Mouse (Mus musculus) cerebellum, adult 18-20 months (tissue): ENCODE data around the gene P3h2.

Experiments
- DNase-seq, 2 experiments: peaks; one replicate each; pipeline ENCODE4 v3.0.0; 2021

P3h2 gene

DNA sequence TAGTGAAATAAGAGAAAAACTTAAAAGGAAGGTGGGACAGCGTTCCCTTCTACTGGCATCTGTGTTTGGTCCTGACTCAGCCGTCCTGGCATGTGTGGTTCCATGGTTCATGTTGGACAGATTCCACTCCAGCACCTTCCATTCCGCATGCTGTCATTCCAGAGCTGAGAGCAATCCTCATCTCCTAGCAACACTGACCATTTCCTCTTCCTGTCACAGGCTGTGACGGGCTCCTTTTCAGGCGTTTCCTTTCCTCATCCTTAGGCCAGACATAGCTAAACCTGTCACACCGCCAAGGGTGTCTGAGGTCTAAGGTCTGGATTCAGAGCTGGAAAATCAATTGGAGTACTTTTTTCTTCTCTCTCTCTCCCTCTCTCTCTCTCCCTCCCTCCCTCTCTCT, 40.5 kb downstream of the P3h2 start:
- DNase-seq = no peak

GRCm38 (mm10) chr16:26060239-26061085, 45.1 kb downstream of the P3h2 start:
- no peak for DNase-seq

GRCm38 (mm10) chr16:26053631-26054030, 52.0 kb downstream of the P3h2 start:
- no peak for DNase-seq

DNA sequence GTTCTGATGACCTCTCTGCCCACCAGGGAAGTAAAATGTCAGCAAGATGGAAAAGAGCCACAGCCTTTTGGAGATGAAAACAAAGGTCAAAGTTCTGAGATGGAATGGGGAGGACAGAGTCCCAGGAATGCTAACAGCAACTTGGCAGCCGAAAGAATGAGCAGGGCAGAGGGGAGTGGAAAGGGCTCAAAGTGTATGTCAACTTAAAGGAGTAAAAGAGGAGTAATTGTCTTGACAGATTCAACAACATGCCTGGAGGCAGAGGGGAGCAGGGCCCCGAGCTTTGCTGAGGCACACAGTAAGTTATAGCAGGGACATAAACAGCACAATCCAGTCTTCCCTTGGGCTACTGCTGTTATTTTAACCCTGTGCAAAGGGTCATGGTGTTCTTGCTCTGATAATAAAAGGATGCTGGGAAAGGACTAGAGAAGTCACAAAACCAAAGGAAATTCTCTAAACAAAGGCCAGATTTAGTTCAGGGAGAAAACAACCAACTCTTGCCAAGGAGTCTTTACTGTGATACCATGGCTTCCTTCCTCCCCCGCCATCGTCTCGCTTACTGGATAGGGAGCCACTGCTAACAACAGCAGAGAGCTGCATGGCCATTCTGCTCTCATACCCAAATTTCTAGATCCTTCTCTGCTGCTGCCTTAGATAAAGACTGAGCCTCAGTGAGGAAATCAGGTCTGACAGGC, 56.0 kb downstream of the P3h2 start:
- no peak for DNase-seq

- no peak for DNase-seq
These were observed 57.7 kb downstream of the P3h2 start for GRCm38 (mm10) chr16:26047870-26048269.

- DNase-seq = no peak
These were observed 58.2 kb downstream of the P3h2 start for GRCm38 (mm10) chr16:26047396-26047795.

GRCm38 (mm10) chr16:26041929-26042303, 63.7 kb downstream of the P3h2 start:
- DNase-seq = no peak

GRCm38 (mm10) chr16:26041021-26041928, 64.3 kb downstream of the P3h2 start:
- no peak for DNase-seq

DNA sequence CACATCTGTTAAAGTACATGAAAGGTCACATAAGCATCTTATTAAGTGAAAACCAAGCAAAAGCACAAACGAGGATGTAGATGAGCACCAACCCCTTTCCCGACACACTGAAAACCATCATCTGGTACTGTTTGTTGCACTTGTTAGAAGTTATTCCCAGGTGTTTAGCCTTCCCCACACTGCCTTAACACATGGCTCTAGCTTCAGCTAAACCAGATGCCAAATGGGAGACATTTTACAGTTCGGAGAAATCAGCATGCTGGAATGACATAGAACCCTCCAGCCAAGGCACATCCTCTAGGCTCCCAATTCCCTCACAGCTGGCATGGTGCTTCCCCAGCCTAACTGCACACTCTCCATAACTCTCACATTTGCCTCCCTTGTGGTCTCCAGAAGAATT, 66.3 kb downstream of the P3h2 start:
- no peak for DNase-seq

DNA sequence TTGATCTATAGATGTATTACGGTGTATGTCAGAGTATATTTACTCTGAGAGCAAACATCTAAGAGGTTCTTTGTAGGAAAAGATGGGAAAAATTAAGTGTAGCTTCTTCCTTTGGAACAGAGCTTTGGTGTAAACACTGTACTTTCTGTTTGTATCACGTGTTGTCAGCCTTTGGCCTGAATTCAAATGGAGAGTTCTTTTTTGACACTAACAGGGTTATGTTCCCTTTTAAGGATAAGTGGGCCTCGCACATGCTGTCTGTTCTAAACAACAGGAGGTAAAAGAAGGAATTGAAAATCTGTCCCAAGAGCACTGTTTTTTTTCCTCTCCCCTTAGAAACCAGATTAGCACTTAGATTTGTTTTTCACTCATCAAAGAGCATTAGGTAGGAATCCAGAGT, 70.1 kb downstream of the P3h2 start:
- no peak for DNase-seq

DNA sequence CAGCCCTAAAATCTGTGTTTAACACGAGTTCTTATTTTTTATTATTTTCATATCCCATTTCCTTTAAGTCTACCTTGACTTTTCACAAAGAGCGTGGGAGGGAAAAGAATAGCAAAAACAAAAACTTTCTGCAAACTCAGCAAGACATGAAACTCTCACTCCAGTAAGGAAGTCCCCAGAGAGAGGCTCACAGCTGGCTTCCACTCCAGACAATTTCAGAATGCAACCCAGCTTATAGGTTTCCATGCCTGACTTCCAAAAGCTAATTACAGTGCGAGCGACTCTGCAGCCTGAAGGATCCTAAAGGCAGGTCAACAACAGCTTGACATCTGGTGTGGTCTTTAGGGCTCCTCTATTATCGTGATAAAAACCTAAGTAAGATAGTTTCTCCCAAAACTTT, 70.5 kb downstream of the P3h2 start:
- no peak for DNase-seq

DNA sequence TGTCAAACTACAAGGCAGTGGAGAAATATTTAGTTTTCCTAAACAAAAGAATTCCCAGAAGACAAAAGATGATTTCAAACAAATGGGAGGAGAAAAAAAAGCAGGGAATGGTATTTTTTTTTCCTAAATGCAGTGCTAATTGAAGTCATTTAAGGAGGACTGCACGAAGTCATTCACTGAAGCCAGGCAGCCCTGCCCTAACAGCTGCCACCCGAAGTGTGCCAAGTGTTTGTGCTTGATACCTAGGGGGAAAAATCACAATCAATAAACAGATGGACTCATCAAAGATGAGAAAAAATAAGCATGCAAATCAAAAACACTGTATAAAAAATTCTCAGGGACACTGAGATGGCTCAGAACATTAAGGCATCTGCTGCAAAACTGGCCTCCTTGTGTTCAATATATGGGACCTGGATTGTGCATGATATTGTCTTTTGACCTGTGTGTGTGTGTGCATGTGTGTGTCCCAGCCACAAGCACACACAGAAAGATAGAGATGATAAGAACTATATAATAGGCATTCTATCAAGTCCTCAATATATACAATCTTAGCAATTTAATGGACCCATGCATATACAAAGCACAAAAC, 76.1 kb downstream of the P3h2 start:
- DNase-seq = no peak

DNA sequence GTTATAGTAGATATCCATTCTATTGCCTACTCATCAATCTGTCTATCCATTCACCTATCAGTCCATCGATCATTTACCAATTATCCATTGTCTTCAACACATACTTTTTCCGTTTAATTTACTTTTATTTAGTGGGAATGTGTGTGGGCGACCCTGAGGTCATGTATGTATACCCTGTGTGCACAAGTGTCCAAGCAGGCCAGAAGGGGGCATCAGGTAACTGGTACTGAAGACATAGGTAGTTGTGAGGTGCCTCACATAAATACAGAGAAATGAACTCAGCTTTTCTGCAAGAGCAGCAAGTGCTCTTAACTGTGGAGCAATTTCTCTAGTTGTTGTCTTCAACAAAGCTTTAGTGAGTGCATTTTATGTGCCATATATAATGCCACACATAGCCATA, 79.2 kb downstream of the P3h2 start:
- DNase-seq = no peak

DNA sequence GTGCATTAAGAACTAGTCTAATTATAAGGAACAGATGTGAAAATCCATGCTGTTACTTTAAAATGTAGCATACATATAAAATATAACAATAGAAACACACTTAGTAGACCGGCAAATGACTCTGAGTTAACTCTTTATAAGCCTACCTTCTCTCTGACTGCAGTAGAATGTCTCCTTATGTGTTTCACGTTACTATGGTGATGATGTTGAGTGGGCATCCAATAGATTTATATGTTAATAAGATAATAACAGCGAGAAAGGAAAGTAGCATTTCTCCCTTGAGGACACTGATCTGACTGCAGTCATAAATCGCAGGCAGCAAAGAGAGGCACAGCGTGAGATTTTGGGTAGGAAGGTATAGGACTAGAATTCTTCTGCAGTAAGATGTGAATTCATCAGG, 81.0 kb downstream of the P3h2 start:
- DNase-seq = no peak

GRCm38 (mm10) chr16:26023352-26023751, 82.2 kb downstream of the P3h2 start:
- no peak for DNase-seq

DNA sequence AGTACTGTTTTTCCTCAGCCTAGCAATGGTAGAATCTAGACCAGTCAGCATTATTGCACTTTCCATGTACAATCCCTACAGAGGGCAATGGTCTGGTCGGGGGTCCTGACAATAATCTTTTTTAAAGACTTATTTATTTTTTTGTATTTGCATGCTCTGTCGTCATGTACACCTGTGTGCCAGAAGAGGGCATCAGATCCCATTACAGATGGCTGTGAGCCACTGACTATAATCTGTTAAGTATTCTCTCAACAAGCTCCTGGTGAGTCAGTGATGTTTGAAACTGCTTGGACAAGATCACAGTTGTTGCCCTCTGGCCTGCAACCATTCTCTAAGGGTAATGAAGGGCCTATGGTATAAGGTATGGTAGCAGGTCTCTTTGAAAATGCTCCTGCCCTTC, 83.8 kb downstream of the P3h2 start:
- no peak for DNase-seq

DNA sequence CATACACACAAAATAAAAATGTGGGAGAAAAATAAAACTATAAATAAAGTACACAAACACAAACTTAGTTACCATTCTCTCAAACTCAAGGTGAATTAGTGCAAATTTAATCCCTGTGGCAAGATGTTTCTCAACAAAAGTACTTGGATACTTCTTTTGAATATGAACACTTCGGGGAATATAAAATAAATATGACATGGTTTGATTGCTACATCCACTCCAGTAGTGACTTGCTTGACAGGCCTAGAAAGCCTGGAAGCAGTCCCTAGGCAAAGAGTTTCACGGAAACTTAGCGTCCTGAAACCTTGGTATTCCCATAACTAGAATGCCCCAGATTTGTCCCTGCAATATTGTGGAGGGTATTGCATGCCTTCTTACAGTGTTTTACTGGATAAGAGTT, 99.8 kb downstream of the P3h2 start:
- no peak for DNase-seq

GRCm38 (mm10) chr16:26003261-26003660, 102.3 kb downstream of the P3h2 start:
- DNase-seq = no peak

DNA sequence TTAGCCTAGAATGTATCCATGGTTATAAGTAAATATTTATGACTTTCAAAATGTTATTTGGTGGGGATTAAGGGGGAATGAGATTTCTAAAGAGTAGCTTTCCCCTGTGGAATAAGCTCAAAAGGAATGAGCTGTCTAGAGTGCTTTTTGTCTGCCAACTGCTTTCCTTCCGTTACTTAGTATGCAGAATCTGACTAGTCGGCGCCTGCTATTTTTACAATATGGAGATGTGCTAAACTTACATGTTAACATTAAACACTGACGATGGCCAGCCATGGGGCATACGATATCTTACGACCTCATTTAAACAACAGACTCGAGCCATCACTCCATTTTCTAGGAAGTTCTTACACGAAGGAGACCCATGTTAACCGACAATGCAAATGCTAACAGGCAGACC, 102.7 kb downstream of the P3h2 start:
- no peak for DNase-seq

DNA sequence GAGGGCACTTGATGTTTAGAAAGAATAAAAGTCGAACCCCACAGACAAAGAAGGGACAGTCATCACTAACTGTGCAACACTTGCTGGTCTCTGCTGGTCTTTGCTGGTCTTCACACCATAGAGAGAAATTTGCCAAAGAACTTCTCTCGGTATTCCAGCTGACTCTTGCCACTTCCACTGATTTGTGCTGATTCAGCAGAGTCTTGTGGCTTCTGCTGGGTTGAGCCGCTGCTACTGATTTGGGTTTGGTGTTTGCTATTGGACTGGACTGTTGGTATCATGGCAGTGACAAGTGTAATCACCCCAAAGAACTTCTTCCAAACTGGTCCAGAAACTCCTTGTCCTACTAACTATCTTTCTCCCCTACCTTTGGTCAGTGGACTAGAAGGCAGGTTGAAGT, 111.0 kb downstream of the P3h2 start:
- DNase-seq = no peak

GRCm38 (mm10) chr16:25987221-25987620, 118.4 kb downstream of the P3h2 start:
- no peak for DNase-seq

DNA sequence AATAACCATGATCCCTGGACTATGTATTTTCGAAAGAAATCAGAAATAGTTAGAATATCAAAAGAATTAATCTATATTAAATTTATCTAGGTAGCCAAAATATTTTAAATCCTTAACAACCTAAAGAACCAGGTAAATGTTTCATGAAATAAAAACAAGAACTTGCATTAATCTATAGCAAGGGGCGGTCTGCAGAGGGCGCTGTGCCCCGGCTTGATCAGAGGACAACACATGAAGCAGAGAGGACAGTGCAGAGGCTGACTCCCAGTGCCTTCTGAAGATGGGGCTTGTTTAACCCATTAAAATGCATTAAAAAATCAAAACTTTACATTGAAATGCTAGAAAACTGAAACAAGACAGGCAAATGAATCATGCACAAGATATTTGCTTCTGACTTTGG, 121.9 kb downstream of the P3h2 start:
- no peak for DNase-seq

GRCm38 (mm10) chr16:25979037-25979436, 126.5 kb downstream of the P3h2 start:
- no peak for DNase-seq
